Mouse (Mus musculus) duodenum, adult 2 months (tissue): ENCODE measurements around the gene Cbr1. TPM values are rescaled to one million over a fixed set of nuclear protein-coding genes. Genes with fewer than 3 reads are reported as not detected.

Experiments
- polyA plus RNA-seq: library from polyadenylated mRNA; depleted of rRNA; stranded (reverse); fragments of >200 nt; gene quantifications from 2 replicates; pipeline ENCODE4 v1.2.3, GENCODE M21; 2012; ENCODE audit warnings: low replicate concordance; rRNA removed

Gene Cbr1
- 484 and 611 TPM in 2 replicates for polyA plus RNA-seq

DNA sequence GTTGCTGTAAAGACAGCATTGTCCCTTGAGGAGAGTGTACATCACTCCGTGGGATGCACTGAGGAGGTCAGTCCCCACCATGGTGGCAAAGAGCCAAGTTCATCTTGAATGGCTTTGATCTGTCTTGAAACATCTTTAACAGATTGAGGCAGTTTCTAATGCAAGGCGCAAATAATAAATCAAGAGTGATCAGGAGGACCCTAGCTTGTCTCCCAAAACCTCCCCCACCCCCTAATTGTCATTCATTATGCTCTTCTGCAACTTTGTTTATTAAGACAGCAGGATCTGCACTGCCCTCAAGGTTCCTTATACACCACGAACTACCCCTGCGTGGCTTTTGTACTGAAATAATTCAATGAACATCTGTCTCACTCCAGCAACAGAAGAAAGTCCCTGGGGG, at the start of gene Cbr1:
Gene Cbr1, plus strand, starts transcription at position 301 of the 400 bp plus-strand sequence.

DNA sequence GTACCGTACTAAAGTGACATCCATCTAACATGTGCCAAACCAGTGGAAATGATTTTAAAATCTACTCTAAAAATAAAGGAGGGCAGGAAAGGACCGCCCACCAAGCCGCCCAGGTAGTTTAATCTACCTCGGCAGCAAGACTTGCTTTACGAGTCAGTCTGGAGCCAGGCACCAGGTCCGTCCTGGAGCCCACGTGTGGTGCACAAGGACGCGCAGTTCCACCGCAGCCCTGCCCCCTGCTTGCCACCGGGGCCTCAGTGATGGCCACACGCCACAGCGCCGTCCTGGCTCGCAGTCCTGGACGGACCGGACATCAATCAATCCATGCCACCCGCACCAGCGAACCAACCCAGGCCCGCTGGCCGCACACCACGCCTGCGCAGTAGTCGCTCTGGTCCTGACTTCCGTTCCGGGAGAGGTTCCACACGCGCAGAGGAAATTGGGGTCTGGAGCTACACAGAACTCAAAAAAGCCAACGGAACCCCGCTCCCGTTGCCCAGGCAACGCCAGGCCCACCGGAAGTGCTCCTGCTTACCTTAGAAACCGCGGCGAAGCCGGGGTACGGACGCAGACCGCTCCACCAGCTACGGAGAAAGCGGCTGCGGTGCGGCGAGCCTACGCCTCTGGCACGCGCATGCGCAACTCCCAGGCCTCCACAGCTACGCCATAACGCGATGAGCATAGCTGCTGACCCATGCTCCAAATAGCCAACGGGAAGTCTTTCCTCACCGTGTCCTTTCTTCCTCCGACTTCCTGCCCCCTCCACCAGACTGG, 2.0 kb upstream of the Cbr1 start, which contains the start of gene Setd4:
Gene Setd4, minus strand, starts transcription at position 625 of the 774 bp plus-strand sequence.

DNA sequence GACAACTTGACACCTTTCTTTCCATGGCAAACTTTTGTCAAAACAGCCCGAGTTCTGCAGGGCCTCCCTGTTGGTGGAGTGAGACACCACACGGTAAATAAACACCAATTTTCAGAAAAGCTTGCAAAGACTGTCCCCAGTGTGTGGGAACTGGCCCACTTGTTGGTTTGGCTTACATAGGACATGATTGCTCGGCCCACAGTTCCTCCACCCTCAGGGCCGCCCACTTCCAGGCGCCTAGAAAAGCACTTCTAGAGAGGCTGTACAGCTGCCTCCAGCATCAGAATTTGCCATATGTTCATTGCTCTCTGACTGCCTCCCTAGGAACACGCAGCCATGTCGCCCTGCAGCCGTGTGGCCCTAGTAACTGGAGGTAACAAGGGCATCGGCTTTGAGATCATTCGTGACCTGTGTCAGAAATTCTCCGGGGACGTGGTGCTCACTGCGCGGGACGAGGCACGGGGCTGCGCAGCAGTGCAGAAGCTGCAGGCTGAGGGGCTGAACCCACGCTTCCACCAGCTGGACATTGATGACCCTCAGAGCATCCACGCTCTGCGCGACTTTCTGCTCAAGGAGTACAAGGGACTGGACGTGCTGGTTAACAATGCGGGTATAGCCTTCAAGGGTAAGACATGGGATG, 22.2 kb downstream of the Cbr1 start, which contains the start of gene Gm5678:
Gene Gm5678, plus strand, starts transcription at position 337 of the 640 bp plus-strand sequence.

Other genes with a start within 250 kb of the Cbr1 start
- gene Setd4, start 1.8 kb upstream of the Cbr1 start, polyA plus RNA-seq, result 3.8 and 6.6 TPM in 2 replicates
- not detected in 2 replicates for gene Gm5678, start 22.2 kb downstream of the Cbr1 start, polyA plus RNA-seq
- gene Cbr3, start 77.4 kb downstream of the Cbr1 start, polyA plus RNA-seq, result 6.6 and 76.2 TPM in 2 replicates
- gene Dop1b, start 106.1 kb downstream of the Cbr1 start, polyA plus RNA-seq, result 67.2 and 67.3 TPM in 2 replicates
- 1.2 TPM in 2 replicates for gene Morc3, start 226.3 kb downstream of the Cbr1 start, polyA plus RNA-seq